Mouse (Mus musculus): ENCODE measurements at regions not wholly inside any gene's neighbourhood (a gene's known extent, or its start where the extent isn't known, plus 50 kb on each side); places are given as distances from the start of the nearest gene placed in this dataset.
"Not testable (repeated sequence)": the region's sequence is repeated elsewhere in the genome, so short reads cannot be mapped to it uniquely, and the experiment has no call there.

DNA sequence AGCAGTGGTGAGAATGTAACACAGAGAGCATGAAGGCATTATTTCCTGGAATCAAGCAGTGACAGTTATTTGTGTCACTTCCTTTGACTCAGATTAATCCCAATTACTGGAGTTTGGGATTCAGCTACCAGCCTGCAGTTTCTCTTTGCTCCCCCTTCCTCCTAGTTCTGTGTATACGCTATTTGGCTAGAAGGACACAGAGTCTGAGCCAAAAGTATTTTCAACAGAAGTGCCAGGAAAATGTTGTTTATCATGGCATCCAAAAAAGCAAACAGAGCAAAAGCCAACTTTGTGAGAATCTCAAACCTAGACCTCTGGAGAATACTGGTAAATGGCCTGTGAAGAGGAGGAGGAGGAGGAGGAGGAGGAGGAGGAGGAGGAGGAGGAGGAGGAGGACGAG, 600.4 kb downstream of the Crisp4 start:
- CTCF ChIA-PET: no interaction called here

DNA sequence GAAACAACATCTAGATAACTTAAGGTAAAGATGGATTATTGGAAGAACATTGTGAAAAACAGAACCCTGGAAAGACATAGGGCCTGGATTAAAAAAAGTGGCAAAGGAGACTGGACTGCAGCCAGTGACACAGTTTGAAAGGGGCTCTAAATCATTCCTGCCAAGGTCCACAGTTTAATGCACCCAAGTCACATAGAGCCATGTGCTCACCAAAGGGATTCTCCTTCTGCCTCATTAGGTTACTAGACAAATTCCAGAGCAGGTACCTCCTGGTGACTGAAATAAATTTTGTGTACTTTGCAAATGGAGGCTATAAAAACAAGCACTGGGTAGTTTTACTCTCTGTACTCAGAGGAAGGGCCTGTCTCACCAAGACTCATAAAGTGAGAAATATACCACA, 607.5 kb downstream of the Crisp4 start:
- CTCF ChIA-PET: no interaction called here

DNA sequence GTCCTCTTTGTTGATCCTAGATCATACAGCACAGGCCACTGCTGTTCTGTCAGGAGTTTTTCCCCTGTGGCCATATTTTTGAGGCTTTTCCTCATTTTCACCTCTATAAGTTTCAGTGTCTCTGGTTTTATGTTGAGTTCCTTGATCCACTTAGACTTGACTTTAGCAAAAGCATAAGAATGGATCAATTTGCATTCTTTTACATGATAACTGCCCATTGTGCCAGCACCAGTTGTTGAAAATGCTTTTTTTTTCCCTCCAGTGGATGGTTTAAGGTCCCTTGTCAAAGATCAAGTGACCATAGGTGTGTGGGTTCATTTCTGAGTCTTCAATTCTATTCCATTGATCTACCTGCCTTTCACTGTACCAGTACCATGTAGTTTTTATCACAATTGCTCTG, 614.4 kb downstream of the Crisp4 start:
- CTCF ChIA-PET: not testable (repeated sequence)

DNA sequence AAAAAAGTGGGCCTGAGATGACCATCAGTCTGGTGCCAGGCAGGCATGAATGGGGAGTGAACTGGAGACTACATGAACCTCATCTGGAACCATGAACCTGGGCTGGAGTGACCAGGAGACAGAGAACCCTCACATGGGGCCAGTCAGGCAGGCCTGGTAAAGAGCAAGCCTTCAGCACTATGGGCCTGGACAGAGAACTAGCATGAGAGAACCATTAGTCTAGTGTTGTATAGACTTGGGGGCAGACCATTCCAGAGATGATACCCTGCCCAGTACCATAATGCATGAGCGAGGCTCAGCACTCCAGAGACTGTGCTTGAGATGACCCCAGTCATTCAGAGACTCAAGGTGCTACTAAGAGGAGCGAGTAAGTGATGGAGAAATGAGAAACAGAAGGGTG, 625.6 kb downstream of the Crisp4 start:
- CTCF ChIA-PET: no interaction called here

DNA sequence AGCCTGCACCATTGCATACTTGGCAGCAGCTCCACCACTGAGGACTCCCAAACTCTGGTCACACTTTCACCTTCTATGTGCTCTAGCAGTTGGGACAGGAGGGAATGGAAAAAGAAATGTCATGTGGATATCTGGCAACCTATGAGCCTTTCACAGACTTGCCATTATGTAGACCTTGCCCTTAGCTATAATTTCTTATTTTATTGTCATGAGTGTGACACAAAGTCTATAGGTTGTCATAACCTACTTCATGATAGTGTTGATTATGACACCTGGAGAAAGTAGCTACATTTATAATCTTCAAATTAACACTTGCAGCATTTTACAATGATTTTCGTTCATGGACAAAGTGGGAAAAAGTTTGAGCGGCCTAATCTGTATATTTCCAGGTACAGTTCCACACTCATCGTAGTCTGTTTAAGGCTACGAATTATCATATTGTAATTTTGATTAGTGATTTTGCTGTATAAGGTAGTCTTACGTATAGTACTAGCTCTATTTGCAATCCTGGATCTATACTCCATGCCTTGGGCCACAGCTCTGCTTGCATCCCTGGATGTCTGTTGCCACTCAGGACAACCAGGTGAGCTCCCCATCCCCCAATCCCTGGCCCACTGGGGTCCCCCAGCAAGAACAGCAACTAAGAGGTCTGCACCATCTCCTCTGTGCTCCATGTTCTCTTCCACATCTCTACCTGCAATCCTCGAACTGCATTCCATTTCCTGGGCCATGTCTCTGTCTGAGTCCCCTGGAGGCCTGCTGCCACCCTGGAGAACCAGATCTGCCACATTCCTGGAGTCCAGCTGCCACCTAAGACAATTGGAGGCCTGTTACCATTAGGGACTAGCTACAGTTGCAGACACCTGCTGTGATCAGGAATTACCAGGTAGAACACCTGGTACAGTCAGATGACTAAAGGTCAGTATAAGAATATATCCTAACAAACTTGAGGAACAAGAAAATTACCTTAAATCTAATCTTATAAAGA, 639.3 kb downstream of the Crisp4 start:
- CTCF ChIA-PET: no interaction called here

DNA sequence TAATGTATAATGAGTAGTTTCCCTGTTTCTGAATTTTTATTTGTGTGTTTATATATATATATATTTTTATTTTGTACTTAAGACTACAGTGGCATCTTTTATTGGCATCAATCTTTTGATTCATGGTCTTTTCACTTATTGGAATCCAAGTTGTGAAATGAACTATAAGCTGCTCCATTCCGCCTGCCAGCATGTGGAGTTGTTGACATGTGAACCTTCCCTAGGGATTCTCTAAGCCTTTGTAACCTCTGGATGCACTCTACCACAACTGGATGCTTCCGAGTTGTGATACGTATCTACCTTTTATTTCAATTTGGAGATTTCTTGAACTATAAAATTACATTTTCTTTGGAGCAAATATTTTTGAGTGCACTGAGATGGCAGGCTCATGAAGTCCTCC, 652.1 kb downstream of the Crisp4 start:
- CTCF ChIA-PET: no interaction called here

DNA sequence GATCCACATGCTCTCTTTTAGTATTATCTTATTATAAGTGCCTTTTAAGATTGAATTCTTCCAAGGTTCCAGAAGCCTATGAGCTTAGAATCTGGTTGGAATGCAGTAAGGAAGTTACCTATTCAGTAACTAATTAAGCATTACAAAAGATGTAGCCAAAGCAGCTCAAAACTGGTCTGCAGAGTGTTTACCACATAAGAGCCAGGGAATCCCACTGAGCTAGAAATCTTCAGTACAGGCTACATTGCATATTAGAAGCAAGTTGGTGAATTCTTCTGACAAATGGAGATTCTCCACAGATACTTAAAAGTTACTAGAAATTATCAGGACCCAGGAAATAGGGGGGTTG, 655.9 kb downstream of the Crisp4 start:
- CTCF ChIA-PET: not testable (repeated sequence)

DNA sequence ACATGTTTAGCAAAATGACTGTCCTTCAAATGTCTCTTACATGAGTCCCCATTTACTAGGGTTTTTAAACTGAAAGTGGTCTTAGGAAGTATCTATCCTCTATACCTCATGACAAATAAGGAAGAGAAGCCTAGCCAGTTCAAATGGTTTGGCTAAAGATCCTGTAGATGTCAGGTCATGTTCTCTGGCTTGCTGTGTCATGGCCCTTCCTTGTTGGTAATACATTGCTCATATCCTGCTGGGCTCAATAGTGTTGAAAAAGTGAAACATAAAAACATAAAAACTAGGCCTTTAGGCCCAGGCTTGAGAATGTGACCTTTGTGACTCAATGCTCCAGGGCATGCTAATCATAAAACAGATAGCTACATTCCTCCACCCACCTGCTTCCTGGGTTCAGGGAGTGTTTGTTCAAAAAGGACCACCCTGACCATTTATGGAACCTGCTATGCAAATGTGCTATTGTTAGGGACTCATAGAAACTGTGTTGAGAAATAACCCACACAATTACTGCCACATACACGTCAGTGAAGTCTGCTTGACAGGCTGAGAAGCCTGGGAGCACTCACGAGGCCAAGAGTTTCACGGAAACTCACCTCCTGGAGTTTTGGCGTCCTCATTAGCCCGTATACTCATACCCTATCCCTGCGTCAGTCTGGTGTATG, 656.4 kb downstream of the Crisp4 start:
- CTCF ChIA-PET: not testable (repeated sequence)

DNA sequence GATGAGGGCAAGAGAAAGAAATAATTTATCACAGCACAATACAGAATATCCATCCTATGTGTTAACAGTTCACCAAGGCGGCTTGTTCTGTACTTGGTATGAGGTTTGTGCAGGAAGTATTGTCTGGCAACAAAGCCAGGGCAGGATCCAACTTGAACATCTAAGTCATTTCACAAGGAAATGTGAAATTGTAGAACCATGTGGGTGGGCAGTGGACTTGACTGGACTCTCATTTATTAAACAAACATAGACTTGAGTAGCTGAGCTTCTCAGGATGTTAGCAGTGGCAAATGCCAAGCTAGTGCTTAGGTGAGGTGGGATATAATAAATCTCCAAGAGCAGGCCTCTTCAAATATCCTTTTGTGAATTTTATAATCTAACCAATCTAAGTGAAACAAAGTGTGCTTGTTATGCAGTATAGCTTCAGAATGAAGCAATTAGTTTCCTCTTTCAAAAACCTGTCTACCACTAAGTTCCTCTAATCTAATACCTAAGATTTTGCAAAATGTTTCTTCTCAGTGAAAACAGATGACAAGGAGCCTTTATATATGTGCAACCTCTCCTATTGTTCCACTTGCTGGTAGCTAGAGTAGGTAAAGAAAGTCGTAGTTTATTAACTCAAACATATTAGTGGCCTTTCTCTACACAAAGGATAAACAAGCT, 694.4 kb downstream of the Crisp4 start:
- CTCF ChIA-PET: interaction anchor here (0.7 kb wide), 1 partner anchor 41 kb away, joined by 3 read pairs; no protein-coding TSS in a partner anchor

DNA sequence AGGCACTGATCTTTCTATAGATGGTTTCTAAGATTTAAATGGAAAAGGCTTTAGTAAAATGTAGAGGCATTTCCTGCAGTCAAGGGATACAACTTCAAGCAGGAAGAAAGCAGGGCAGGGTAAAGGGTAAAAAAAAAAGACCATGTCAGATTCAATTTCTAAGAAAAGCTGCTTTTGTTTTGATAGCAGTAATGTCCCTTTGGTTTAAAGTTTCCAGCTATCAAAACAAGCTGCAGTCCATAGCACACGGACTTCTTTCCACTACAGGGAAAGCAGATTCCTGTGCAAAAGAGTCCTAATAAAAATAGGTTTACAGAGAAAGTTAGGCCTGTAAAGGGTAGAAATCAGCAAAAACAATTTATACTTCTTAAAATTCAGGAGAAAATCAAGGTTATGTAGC, 695.0 kb downstream of the Crisp4 start:
- CTCF ChIA-PET: no interaction called here

DNA sequence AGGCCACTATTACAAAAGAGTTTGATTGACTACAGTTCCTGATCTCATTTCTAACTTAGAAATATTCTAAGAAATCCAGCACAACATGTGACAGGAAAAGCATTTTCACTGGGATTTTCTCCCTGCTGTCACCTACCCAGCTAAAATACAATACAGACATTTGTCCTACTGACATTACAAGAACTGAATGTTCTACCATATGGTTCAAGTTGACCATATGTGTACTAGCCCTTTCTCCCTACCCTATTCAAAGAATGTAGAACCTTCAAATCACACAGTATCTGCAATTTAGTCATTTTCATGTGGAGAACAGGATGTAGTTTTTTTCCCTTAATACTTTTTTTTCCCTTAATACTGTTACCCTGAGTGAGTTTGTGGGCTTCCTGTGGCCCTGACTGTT, 695.4 kb downstream of the Crisp4 start:
- CTCF ChIA-PET: no interaction called here

DNA sequence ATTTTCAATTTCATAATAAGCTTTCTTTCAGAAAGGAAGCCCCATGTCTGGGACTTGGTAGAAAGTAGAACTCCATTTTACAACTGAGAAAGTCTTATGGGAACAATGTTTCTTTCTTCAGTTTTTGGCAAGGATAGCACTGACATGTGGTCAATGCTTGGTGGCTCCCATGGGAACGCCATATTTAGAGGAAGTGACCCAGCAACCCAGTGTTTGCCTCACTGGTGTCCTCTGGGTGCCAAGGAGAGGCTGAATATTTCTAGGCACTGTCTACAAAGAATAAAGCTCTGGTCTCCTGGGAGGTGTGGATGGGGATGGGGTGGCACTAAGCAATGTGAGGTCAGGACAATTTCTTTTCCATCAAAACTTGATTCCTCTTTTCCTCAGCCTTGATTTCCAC, 696.4 kb downstream of the Crisp4 start:
- CTCF ChIA-PET: no interaction called here

DNA sequence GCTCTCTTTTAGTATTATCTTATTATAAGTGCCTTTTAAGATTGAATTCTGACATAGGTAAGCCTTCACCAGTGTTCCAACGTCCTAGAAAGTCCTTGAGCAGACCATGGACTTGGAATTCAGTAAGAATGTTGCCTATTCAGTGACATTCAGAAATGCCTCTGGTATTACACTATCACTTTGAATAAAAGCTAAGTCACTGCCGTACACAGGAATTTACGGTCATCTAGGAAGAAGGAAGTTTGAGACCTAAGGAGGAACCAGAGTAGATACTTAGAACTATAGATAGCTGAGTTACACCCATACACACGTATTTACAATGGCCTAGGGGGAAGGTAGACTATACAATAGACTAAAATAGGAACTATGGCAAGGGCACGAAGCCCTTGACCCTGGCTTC, 711.6 kb downstream of the Crisp4 start:
- CTCF ChIA-PET: not testable (repeated sequence)

DNA sequence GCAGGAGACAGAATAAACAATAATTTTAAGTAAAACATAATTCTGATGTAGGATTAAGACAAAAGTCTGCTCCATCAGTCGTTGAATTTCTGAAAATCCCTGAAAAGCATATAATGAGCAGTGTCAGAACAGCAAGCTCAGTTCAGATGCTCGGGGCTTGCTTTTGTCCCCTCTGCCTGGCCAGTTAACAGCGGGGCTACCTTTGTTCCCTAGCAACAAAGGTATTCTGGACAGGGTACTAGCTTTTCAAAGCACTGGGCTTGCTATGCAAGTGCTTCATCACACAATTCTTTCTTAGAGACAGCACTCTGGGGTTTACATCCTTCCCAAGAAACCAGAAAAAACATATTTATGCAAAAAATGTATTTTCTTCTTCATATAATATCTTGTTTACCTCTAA, 729.7 kb downstream of the Crisp4 start:
- CTCF ChIA-PET: no interaction called here

DNA sequence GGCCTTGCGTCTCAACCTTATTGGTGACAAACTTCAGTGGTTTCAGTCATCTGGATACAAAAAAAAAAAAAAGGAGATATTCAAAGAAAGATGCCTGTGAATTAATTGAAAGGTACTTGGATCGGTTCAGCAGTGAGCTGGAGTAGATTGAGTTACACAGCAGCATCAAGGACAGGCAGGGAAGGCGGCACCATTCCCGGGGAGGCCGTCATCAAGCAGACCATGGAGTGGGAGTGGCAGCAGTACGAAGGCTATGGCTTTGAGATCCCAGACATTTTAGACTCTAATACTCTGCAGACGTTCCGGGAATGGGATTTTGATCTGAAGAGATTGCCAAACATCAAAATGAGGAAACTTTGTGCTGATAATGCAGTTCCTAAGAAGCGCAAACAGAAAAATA, 750.8 kb downstream of the Crisp4 start:
- CTCF ChIA-PET: interaction anchor here (0.7 kb wide), 1 partner anchor 86 kb away, joined by 9 read pairs; no protein-coding TSS in a partner anchor

DNA sequence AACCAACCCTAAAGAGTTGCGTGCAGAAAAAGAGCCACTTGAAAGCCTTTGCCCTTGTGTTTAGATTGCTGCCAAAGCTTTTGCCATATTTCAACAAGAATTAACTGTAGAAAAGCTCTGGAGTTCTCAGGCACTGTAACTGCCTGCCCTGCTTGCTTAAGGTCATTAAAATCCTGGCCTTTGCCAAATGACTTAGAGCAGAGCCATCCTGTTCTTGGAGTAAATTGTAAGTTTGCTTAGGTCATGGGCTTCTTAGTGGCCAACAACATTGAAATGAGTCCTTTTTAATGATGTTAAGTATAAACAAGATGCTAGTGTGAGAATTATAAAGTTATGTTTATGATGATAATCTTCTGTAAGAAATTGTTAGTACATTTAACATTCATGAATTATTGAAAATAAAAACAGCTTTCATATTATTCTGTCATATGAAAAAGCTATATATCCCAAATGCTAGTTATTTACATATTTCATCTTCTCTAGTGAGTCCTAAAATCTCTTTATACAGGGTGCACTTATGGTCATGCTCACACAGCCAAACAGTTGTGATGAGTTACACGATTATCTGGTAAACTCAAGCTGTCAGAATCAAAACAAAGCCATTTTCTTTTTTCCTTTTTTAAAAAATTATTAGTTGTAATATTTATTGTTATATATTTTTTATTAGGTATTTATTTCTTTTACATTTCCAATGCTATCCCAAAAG, 753.4 kb downstream of the Crisp4 start:
- CTCF ChIA-PET: no interaction called here

DNA sequence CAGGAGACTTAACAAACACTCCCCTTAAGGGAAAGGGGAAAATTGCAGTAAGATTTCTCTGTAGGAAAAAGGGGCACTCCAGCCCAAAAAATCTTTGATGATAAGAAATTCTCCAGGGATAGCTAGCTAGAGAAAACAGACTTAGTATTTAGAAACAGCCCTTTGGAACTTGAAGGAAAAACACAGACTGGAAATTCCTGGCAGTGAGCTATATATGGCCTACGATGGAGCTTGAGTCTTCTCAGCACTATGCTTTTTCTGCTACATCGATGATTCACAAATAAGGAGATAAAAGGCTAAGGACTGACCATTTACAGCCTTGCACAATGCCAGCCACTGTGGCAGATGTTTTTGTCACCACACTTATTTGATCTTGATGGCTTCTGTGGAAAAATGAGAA, 768.1 kb downstream of the Crisp4 start:
- CTCF ChIA-PET: no interaction called here

DNA sequence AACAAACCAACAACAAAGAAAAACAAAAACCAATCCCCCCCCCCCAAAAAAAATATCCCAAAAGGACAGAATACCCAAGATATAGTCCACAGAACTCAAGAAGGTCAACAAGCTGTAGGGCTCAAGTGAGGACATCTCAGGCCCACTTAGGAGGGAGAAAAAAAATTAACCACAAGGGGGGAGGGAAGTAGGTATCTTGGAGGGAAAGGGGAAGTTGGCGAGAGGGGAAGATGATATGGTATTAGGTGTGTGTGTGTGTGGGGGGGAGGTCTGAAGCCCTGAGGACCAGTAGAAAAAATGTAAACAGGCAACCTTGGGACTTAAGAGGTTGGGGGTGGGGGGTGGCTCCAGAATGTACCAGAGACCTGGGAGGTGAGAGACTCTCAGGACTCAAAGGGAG, 797.4 kb downstream of the Crisp4 start:
- CTCF ChIA-PET: no interaction called here

DNA sequence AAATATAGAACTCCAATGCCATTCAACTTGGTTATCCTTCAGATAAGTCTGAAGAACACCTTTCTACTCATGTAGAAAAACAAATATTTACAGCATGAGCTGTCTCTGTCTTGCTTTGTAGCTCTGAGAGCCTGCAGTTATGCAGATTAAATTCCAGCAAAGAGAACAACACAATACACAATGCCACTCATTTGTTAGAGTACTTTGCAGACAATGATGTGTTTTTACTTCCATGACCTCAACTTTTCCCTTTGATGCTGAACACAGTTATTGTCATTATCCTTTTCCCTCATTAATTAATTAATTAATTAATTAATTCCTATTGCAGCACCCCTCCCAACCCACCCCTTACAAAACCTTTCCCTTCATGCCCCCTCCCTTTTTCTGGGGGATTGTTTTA, 807.9 kb downstream of the Crisp4 start:
- CTCF ChIA-PET: no interaction called here

DNA sequence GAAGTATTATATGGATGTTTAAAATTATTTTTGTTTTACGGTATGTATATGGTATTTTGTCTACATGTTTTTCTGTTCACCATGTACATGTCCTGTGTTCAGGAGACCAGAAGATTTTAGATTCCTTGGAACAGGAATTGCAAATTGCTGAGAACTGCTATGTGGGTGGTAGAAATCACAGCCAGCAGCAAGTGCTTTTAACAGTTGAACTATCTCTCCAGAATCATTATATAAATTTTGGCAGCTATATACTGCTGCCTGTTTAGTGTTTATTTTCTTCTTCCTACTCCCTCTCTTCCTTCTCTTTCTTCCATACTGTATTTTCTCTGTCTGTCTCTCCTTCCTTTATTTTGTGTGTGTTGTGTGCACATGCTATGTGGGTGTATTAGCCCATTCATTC, 834.3 kb downstream of the Crisp4 start:
- CTCF ChIA-PET: not testable (repeated sequence)

DNA sequence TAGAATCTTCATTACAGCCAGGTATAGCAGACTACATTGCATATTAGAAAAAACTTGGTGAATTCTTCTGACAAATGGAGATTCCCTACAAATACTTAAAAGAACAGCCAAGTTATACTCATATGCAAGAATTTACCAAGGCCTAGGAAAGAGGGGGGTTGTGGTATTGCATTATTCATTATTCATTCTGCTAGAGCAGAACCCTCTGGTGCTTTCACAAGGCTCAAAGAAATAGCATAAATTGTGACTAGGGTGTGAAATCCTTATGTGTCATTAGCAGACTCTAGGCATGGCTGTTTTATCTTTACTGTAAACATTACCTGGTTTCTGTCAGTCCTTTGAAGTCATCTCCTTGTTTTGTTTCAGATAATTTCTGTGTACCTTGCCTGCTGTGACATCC, 835.8 kb downstream of the Crisp4 start:
- CTCF ChIA-PET: not testable (repeated sequence)

Measured in spleen, embryonic (tissue).